Mouse (Mus musculus) liver, embryonic 16.5 days (tissue): ENCODE results near the gene Hoxa1. TPM values are rescaled to one million over a fixed set of nuclear protein-coding genes. Genes with fewer than 3 reads are reported as not detected.
A peak's percentile ranks its signal among the peaks of the same experiment; 100 is the strongest.

Experiments used
- ATAC-seq: fragments of 200-750 bp; cut with Nextera tagmentation; 2 replicates; pipeline ENCODE4 v1.8.0; 2017; ENCODE audit warnings: low read depth, mild to moderate bottlenecking, moderate number of reproducible peaks, moderate library complexity
- H3K27ac ChIP-seq: fragments of 300-500 bp; sonication (generic); 2 replicates; pipeline ENCODE4 v1.5.1; 2014; ENCODE audit warnings: mild to moderate bottlenecking, low read length
- H3K27me3 ChIP-seq: fragments of 300-500 bp; sonication (generic); 2 replicates; pipeline ENCODE4 v1.6.1; 2014; ENCODE audit warnings: low read depth, low read length, mixed read lengths; ENCODE audit not compliant: control insufficient read depth, insufficient read depth
- H3K36me3 ChIP-seq: fragments of 300-500 bp; sonication (generic); 2 replicates; pipeline ENCODE4 v1.6.1; 2014; ENCODE audit warnings: mild to moderate bottlenecking; ENCODE audit not compliant: control insufficient read depth, insufficient read depth
- H3K4me1 ChIP-seq: fragments of 300-500 bp; sonication (generic); 2 replicates; pipeline ENCODE4 v1.6.1; 2014; ENCODE audit warnings: low read depth, low read length, mixed read lengths; ENCODE audit not compliant: control insufficient read depth
- H3K4me2 ChIP-seq: fragments of 300-500 bp; sonication (generic); 2 replicates; pipeline ENCODE4 v1.6.1; 2014; ENCODE audit warnings: low read depth, low read length, mixed read lengths
- H3K4me3 ChIP-seq: fragments of 300-500 bp; sonication (generic); 2 replicates; pipeline ENCODE4 v1.5.1; 2014; ENCODE audit warnings: low read depth, mild to moderate bottlenecking, low read length
- H3K9ac ChIP-seq: fragments of 300-500 bp; sonication (generic); 2 replicates; pipeline ENCODE4 v1.6.1; 2014; ENCODE audit warnings: low read depth, low read length
- H3K9me3 ChIP-seq: fragments of 300-500 bp; sonication (generic); replicated peaks from 2 replicates; pipeline ENCODE4 v1.6.1; 2016; ENCODE audit warnings: low read length; ENCODE audit not compliant: control insufficient read depth
- WGBS: fragments of 180-500 bp; shearing (Covaris S2); extraction: QIAGEN DNeasy Blood & Tissue Kit; methylation state at CpG from one replicate; pipeline ENCODE4 v1.1.7; 2014; ENCODE audit not compliant: insufficient replicate concordance; 5-methylcytosine and 5-hydroxymethylcytosine counted together
- polyA plus RNA-seq: library from polyadenylated mRNA; unstranded; fragments of >200 nt; fragmentation: Nextera tagmentation; extraction: Ambion mirVana; gene quantifications from 2 replicates; pipeline ENCODE4 v1.2.1, GENCODE M21; 2015

Hoxa1 gene
- polyA plus RNA-seq, 1 experiment from 2014 or later: 0.20 TPM

- no peak overlapping the region for H3K4me3 ChIP-seq
- peak overlapping the region; percentile 27; the same call in 1 of the 2 replicates for H3K4me2 ChIP-seq
- peak; percentile 64 for ATAC-seq
- H3K9ac ChIP-seq: no peak overlapping the region
- no peaks in the 10 kb centered on the region for H3K9me3 ChIP-seq
- no peak overlapping the region for H3K27ac ChIP-seq
- 40% methylated on average over 10 of the region's 10 CpGs for WGBS
- H3K27me3 ChIP-seq: peaks cover 62% of the 10 kb centered on the region
- H3K36me3 ChIP-seq: no peaks in the 10 kb centered on the region
- H3K4me1 ChIP-seq: peaks cover 3% of the 10 kb centered on the region; the same call in 1 of the 2 replicates
Observed at GRCm38 (mm10) chr6:52183311-52184080, 25.4 kb upstream of the Hoxa1 start.

- WGBS: 67% methylated on average over 1 of the region's 1 CpGs
- Histone ChIP-seq H3K4me2 (no peak overlapping the region; the same call in 1 of the 2 replicates), H3K36me3 (no peaks in the 10 kb centered on the region), H3K27ac (no peak overlapping the region), H3K9me3 (no peaks in the 10 kb centered on the region), H3K9ac (no peak overlapping the region), H3K27me3 (peaks cover 68% of the 10 kb centered on the region), H3K4me1 (peaks cover 3% of the 10 kb centered on the region; the same call in 1 of the 2 replicates), H3K4me3 (no peak overlapping the region)
- no peak for ATAC-seq
Observed at GRCm38 (mm10) chr6:52182793-52183192, 24.7 kb upstream of the Hoxa1 start.

GRCm38 (mm10) chr6:52182030-52182429 is 23.9 kb upstream of the Hoxa1 start:
- 48% methylated on average over 2 of the region's 2 CpGs for WGBS
- peaks cover 3% of the 10 kb centered on the region; the same call in 1 of the 2 replicates for H3K4me1 ChIP-seq
- peaks cover 68% of the 10 kb centered on the region for H3K27me3 ChIP-seq
- no peaks in the 10 kb centered on the region for H3K36me3 ChIP-seq
- H3K9ac ChIP-seq: no peak overlapping the region
- no peak overlapping the region for H3K4me2 ChIP-seq
- H3K9me3 ChIP-seq: no peaks in the 10 kb centered on the region
- H3K4me3 ChIP-seq: no peak overlapping the region
- ATAC-seq: no peak
- H3K27ac ChIP-seq: no peak overlapping the region

- Histone ChIP-seq H3K36me3 (no peaks in the 10 kb centered on the region), H3K27me3 (peaks cover 69% of the 10 kb centered on the region), H3K4me1 (peaks cover 3% of the 10 kb centered on the region; the same call in 1 of the 2 replicates), H3K4me3 (no peak overlapping the region), H3K9me3 (no peaks in the 10 kb centered on the region), H3K9ac (no peak overlapping the region), H3K4me2 (no peak overlapping the region), H3K27ac (no peak overlapping the region)
- 50% methylated on average over 3 of the region's 3 CpGs for WGBS
- no peak for ATAC-seq
Observed at GRCm38 (mm10) chr6:52180726-52181125, 22.6 kb upstream of the Hoxa1 start.

- Histone ChIP-seq H3K4me2 (no peak overlapping the region), H3K9me3 (no peaks in the 10 kb centered on the region), H3K9ac (no peak overlapping the region), H3K4me3 (no peak overlapping the region), H3K27me3 (peaks cover 74% of the 10 kb centered on the region), H3K36me3 (no peaks in the 10 kb centered on the region), H3K4me1 (peaks cover 3% of the 10 kb centered on the region; the same call in 1 of the 2 replicates), H3K27ac (no peak overlapping the region)
- 40% methylated on average over 11 of the region's 11 CpGs for WGBS
- ATAC-seq: no peak
Observed at GRCm38 (mm10) chr6:52180213-52180710, 22.1 kb upstream of the Hoxa1 start.

- H3K4me1 ChIP-seq: peaks cover 3% of the 10 kb centered on the region; the same call in 1 of the 2 replicates
- ATAC-seq: no peak
- no peak overlapping the region for H3K4me2 ChIP-seq
- H3K9ac ChIP-seq: peak overlapping the region; percentile 14; the same call in 1 of the 2 replicates
- H3K36me3 ChIP-seq: no peaks in the 10 kb centered on the region
- H3K27me3 ChIP-seq: peaks cover 78% of the 10 kb centered on the region
- H3K4me3 ChIP-seq: no peak overlapping the region
- WGBS: 29% methylated on average over 10 of the region's 10 CpGs
- no peaks in the 10 kb centered on the region for H3K9me3 ChIP-seq
- no peak overlapping the region for H3K27ac ChIP-seq
Observed at GRCm38 (mm10) chr6:52179690-52180089, 21.6 kb upstream of the Hoxa1 start.

GRCm38 (mm10) chr6:52178918-52179665 is 21.0 kb upstream of the Hoxa1 start:
- H3K27ac ChIP-seq: no peak overlapping the region
- peaks cover 76% of the 10 kb centered on the region for H3K27me3 ChIP-seq
- no peak for ATAC-seq
- no peak overlapping the region for H3K4me2 ChIP-seq
- WGBS: 27% methylated on average over 4 of the region's 4 CpGs
- no peak overlapping the region for H3K4me3 ChIP-seq
- H3K9me3 ChIP-seq: no peaks in the 10 kb centered on the region
- H3K4me1 ChIP-seq: peaks cover 3% of the 10 kb centered on the region; the same call in 1 of the 2 replicates
- H3K36me3 ChIP-seq: no peaks in the 10 kb centered on the region
- peak overlapping the region; percentile 14; the same call in 1 of the 2 replicates for H3K9ac ChIP-seq

GRCm38 (mm10) chr6:52177806-52178205 is 19.7 kb upstream of the Hoxa1 start:
- H3K36me3 ChIP-seq: no peaks in the 10 kb centered on the region
- no peak overlapping the region for H3K9ac ChIP-seq
- no peak overlapping the region for H3K4me2 ChIP-seq
- H3K27ac ChIP-seq: no peak overlapping the region
- no peaks in the 10 kb centered on the region; the same call in 1 of the 2 replicates for H3K4me1 ChIP-seq
- H3K4me3 ChIP-seq: no peak overlapping the region
- ATAC-seq: no peak
- 10% methylated on average over 9 of the region's 9 CpGs for WGBS
- H3K9me3 ChIP-seq: no peaks in the 10 kb centered on the region
- H3K27me3 ChIP-seq: peaks cover 83% of the 10 kb centered on the region
